In genomic region chr2:76051385-76051784, GRCm38 (mm10) we compare ENCODE assay signal across 30 mouse cellular contexts.
DNase-seq lines count a peak whose midpoint lies in the region; ATAC-seq and TF ChIP-seq lines count a peak whose summit lies in the region.
"Had no signal": no experiment of that assay in that cellular context is flagged by ENCODE, and none has a peak within 500 bp of the region (broad histone marks: within the 10 kb centered on the region; RNA-seq: fewer than 3 reads in every experiment).

No protein-coding gene starts in this region.

- ATAC-seq in hindbrain, postnatal 0 days, result no peak
- no peak for ATAC-seq in hindbrain, embryonic 13.5 days (ENCODE audit: low FRiP score)
- peak; percentile 51; the same call in 1 of the 2 replicates for ATAC-seq in lung, embryonic 15.5 days (ENCODE audit: borderline replicate concordance, extremely low read depth, low FRiP score, low TSS enrichment)
- ATAC-seq in heart, embryonic 11.5 days (replicated peaks; ENCODE audit: insufficient number of reproducible peaks, low FRiP score, low TSS enrichment), result no peak
- ATAC-seq: activated CD4-positive, CD25-positive, alpha-beta regulatory T cell, adult 4 months; intestine, postnatal 0 days; midbrain, embryonic 15.5 days had no signal

- H3K9ac ChIP-seq in hindbrain, postnatal 0 days (replicated peaks; ENCODE audit: low read length), result no peak overlapping the region
- no peak overlapping the region for H3K9ac ChIP-seq in hindbrain, embryonic 13.5 days
- H3K9ac ChIP-seq in lung, embryonic 15.5 days, result no peak overlapping the region
- H3K9ac ChIP-seq in heart, embryonic 11.5 days (ENCODE audit: low read depth, low read length), result no peak overlapping the region
- H3K9ac ChIP-seq: embryonic facial prominence, embryonic 15.5 days; hindbrain, embryonic 12.5 days; limb, embryonic 12.5 days; liver, embryonic 15.5 days; midbrain, embryonic 15.5 days had no signal

- no peak overlapping the region for H3K4me3 ChIP-seq in hindbrain, postnatal 0 days (ENCODE audit: low read length)
- no peak overlapping the region for H3K4me3 ChIP-seq in hindbrain, embryonic 13.5 days
- H3K4me3 ChIP-seq in lung, embryonic 15.5 days, result no peak overlapping the region
- no peak overlapping the region for H3K4me3 ChIP-seq in cortical plate, adult 2 months (ENCODE audit: insufficient read depth, low read length)
- no peak overlapping the region for H3K4me3 ChIP-seq in limb, embryonic 10.5 days
- no peak overlapping the region for H3K4me3 ChIP-seq in heart, embryonic 11.5 days (ENCODE audit: low read depth, low read length)
- H3K4me3 ChIP-seq: embryonic facial prominence, embryonic 10.5 days; embryonic facial prominence, embryonic 15.5 days; heart, embryonic 10.5 days; hindbrain, embryonic 12.5 days; limb, embryonic 12.5 days; liver, embryonic 15.5 days; midbrain, embryonic 10.5 days; midbrain, embryonic 15.5 days had no signal

- H3K4me2 ChIP-seq in hindbrain, postnatal 0 days (ENCODE audit: low read depth, low read length), result no peak overlapping the region
- H3K4me2 ChIP-seq in hindbrain, embryonic 13.5 days, result no peak overlapping the region
- H3K4me2 ChIP-seq in lung, embryonic 15.5 days, result no peak overlapping the region
- H3K4me2 ChIP-seq in heart, embryonic 11.5 days, result no peak overlapping the region
- H3K4me2 ChIP-seq: embryonic facial prominence, embryonic 15.5 days; hindbrain, embryonic 12.5 days; limb, embryonic 12.5 days; liver, embryonic 15.5 days; midbrain, embryonic 15.5 days had no signal

- no peaks in the 10 kb centered on the region for H3K9me3 ChIP-seq in hindbrain, postnatal 0 days (ENCODE audit: low read length)
- no peaks in the 10 kb centered on the region for H3K9me3 ChIP-seq in hindbrain, embryonic 13.5 days
- H3K9me3 ChIP-seq in lung, embryonic 15.5 days, result no peaks in the 10 kb centered on the region
- H3K9me3 ChIP-seq in limb, embryonic 10.5 days (replicated peaks), result no peaks in the 10 kb centered on the region
- no peaks in the 10 kb centered on the region for H3K9me3 ChIP-seq in heart, embryonic 11.5 days (replicated peaks; ENCODE audit: control insufficient read depth, low read length)
- H3K9me3 ChIP-seq: embryonic facial prominence, embryonic 10.5 days; embryonic facial prominence, embryonic 15.5 days; heart, embryonic 10.5 days; hindbrain, embryonic 12.5 days; limb, embryonic 12.5 days; liver, embryonic 15.5 days; midbrain, embryonic 10.5 days; midbrain, embryonic 15.5 days had no signal

- TF ChIP-seq CTCF in hindbrain, postnatal 0 days (IDR thresholded peaks at IDR 0.05; ENCODE audit: low read depth), result peak; percentile 26; the same call in 1 of the 2 replicates
- 0 out of 2 replicates have a peak, but pooled peaks have one; percentile 1 for TF ChIP-seq CTCF in cortical plate, adult 2 months (IDR thresholded peaks at IDR 0.05; ENCODE audit: extremely low read depth, insufficient read depth, low read length)

- no peak for DNase-seq in hindbrain, postnatal 0 days (ENCODE audit: low spot score)
- no peak for DNase-seq in lung, postnatal 25 days (ENCODE audit: low spot score)
- peak; percentile 30 for DNase-seq in limb, embryonic 10.5 days (ENCODE audit: low spot score)
- DNase-seq: adrenal gland, adult 2 months; B cell, adult 2 months; cerebellum, adult 2 months; cerebellum, postnatal 14 days; gastrocnemius, postnatal 25 days; heart, adult 11 months; heart, postnatal 36 days; layer of hippocampus, adult 9-11 months; right cerebral cortex, adult 18-20 months; spleen, adult 18-20 months; thymus, adult 18-20 months; thymus, postnatal 25 days had no signal

- H3K4me1 ChIP-seq in hindbrain, postnatal 0 days (ENCODE audit: insufficient read depth, low read length), result no peaks in the 10 kb centered on the region
- H3K4me1 ChIP-seq in hindbrain, embryonic 13.5 days (replicated peaks), result peaks cover 15% of the 10 kb centered on the region
- H3K4me1 ChIP-seq in lung, embryonic 15.5 days, result peaks cover 29% of the 10 kb centered on the region
- H3K4me1 ChIP-seq in cortical plate, adult 2 months (ENCODE audit: control insufficient read depth, insufficient read depth, low read length), result no peaks in the 10 kb centered on the region
- H3K4me1 ChIP-seq in limb, embryonic 10.5 days, result peaks cover 37% of the 10 kb centered on the region
- H3K4me1 ChIP-seq in heart, embryonic 11.5 days (ENCODE audit: control insufficient read depth, insufficient read depth, low read length), result no peaks in the 10 kb centered on the region; the same call in 1 of the 2 replicates
- H3K4me1 ChIP-seq: heart, embryonic 10.5 days; liver, embryonic 15.5 days had no signal

- H3K27ac ChIP-seq in hindbrain, postnatal 0 days, result no peak overlapping the region
- no peak overlapping the region for H3K27ac ChIP-seq in hindbrain, embryonic 13.5 days
- H3K27ac ChIP-seq in lung, embryonic 15.5 days, result peak overlapping the region; percentile 42; the same call in 1 of the 2 replicates
- no peak overlapping the region for H3K27ac ChIP-seq in cortical plate, adult 2 months (ENCODE audit: insufficient read depth, low read length)
- H3K27ac ChIP-seq in limb, embryonic 10.5 days, result no peak overlapping the region
- no peak overlapping the region for H3K27ac ChIP-seq in heart, embryonic 11.5 days (ENCODE audit: low read depth, low read length)
- H3K27ac ChIP-seq: embryonic facial prominence, embryonic 10.5 days; embryonic facial prominence, embryonic 15.5 days; heart, embryonic 10.5 days; hindbrain, embryonic 12.5 days; limb, embryonic 12.5 days; liver, embryonic 15.5 days; midbrain, embryonic 10.5 days; midbrain, embryonic 15.5 days had no signal

- no peak for TF ChIP-seq POLR2A in cortical plate, adult 2 months (IDR thresholded peaks at IDR 0.05; ENCODE audit: extremely low read depth, insufficient read depth, low read length)

- WGBS in hindbrain, postnatal 0 days, result 76% methylated on average over 11 of the region's 11 CpGs
- 76% methylated on average over 11 of the region's 11 CpGs for WGBS in hindbrain, embryonic 13.5 days
- 33% methylated on average over 11 of the region's 11 CpGs for WGBS in lung, embryonic 15.5 days
- 68% methylated on average over 11 of the region's 11 CpGs for WGBS in limb, embryonic 10.5 days
- 63% methylated on average over 11 of the region's 11 CpGs for WGBS in heart, embryonic 11.5 days (ENCODE audit: insufficient replicate concordance)

- no peaks in the 10 kb centered on the region for H3K27me3 ChIP-seq in hindbrain, postnatal 0 days (ENCODE audit: insufficient read depth, low read length)
- H3K27me3 ChIP-seq in hindbrain, embryonic 13.5 days, result no peaks in the 10 kb centered on the region
- no peaks in the 10 kb centered on the region for H3K27me3 ChIP-seq in lung, embryonic 15.5 days
- no peaks in the 10 kb centered on the region for H3K27me3 ChIP-seq in limb, embryonic 10.5 days (ENCODE audit: low read depth, poor library complexity, severe bottlenecking)
- no peaks in the 10 kb centered on the region for H3K27me3 ChIP-seq in heart, embryonic 11.5 days (ENCODE audit: control insufficient read depth, insufficient read depth, low read length)
- H3K27me3 ChIP-seq: CH12.LX; embryonic facial prominence, embryonic 15.5 days; hindbrain, embryonic 12.5 days; limb, embryonic 12.5 days; liver, embryonic 15.5 days; midbrain, embryonic 15.5 days had no signal

- no peaks in the 10 kb centered on the region for H3K36me3 ChIP-seq in hindbrain, postnatal 0 days (ENCODE audit: insufficient read depth, low read length)
- H3K36me3 ChIP-seq in hindbrain, embryonic 13.5 days, result no peaks in the 10 kb centered on the region
- no peaks in the 10 kb centered on the region for H3K36me3 ChIP-seq in lung, embryonic 15.5 days
- no peaks in the 10 kb centered on the region for H3K36me3 ChIP-seq in limb, embryonic 10.5 days
- H3K36me3 ChIP-seq in heart, embryonic 11.5 days (ENCODE audit: control insufficient read depth, insufficient read depth, low read length), result no peaks in the 10 kb centered on the region
- H3K36me3 ChIP-seq: embryonic facial prominence, embryonic 10.5 days; embryonic facial prominence, embryonic 15.5 days; heart, embryonic 10.5 days; hindbrain, embryonic 12.5 days; limb, embryonic 12.5 days; liver, embryonic 15.5 days; midbrain, embryonic 10.5 days; midbrain, embryonic 15.5 days had no signal
